In the genomic region with DNA sequence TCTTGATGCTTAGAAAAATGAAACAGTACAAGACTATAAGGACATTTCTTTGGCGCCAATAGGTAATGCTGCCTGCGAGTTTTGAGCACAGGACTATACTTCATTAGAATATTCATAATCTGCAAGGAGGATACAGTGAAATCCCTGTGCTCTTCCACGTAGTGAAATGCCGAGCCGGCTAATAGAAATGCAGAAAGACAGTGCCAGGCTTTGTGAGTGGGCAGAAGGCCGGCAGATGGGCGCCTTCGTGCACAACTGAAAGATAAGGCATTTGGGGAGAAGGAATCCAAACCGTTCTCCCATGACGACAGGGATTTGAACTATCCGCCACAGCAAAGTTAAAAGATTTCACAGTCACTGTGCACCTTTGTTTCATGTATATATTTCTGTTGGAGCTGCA, we compare ENCODE assay signal across 13 mouse cellular contexts.
A peak's percentile ranks its signal among the peaks of the same experiment; 100 is the strongest.
DNase-seq lines count a peak whose midpoint lies in the region; ATAC-seq and TF ChIP-seq lines count a peak whose summit lies in the region.
"Had no signal": no experiment of that assay in that cellular context is flagged by ENCODE, and none has a peak within 500 bp of the region (broad histone marks: within the 10 kb centered on the region; RNA-seq: fewer than 3 reads in every experiment).

No protein-coding gene starts in this region.

- H3K4me1 ChIP-seq in forebrain, embryonic 15.5 days: no peaks in the 10 kb centered on the region
- no peaks in the 10 kb centered on the region for H3K4me1 ChIP-seq in forebrain, embryonic 13.5 days
- H3K4me1 ChIP-seq: liver, embryonic 13.5 days had no signal

- peak; percentile 68 for DNase-seq in brain, embryonic 14.5 days (ENCODE audit: low read depth)
- peak; percentile 55 to 76 for DNase-seq in frontal cortex, postnatal 36 days (ENCODE audit: low spot score in 2 of 2)
- DNase-seq in left cerebral cortex, postnatal 4 days: peak; percentile 41
- no peak for DNase-seq in natural killer cell, adult 2 months (ENCODE audit: low spot score in 2 of 2)
- DNase-seq in kidney, postnatal 36 days: no peak
- DNase-seq: adrenal gland, postnatal 14 days; embryo, embryonic 11 days; kidney, postnatal 14 days; liver, embryonic 13.5 days had no signal

- H3K9ac ChIP-seq in forebrain, embryonic 15.5 days (replicated peaks): no peak overlapping the region
- H3K9ac ChIP-seq in forebrain, embryonic 13.5 days: no peak overlapping the region
- H3K9ac ChIP-seq: liver, embryonic 13.5 days had no signal

- TF ChIP-seq CTCF in brain, embryonic 14.5 days (IDR thresholded peaks at IDR 0.05; ENCODE audit: borderline replicate concordance, extremely low read depth, insufficient read depth, insufficient read length): no peak

- no peak for TF ChIP-seq POLR2A in brain, embryonic 14.5 days (IDR thresholded peaks at IDR 0.05; ENCODE audit: borderline replicate concordance, extremely low read depth, insufficient read depth, insufficient read length, poor library complexity, severe bottlenecking)

- H3K9me3 ChIP-seq in forebrain, embryonic 15.5 days: no peaks in the 10 kb centered on the region
- no peaks in the 10 kb centered on the region for H3K9me3 ChIP-seq in forebrain, embryonic 13.5 days (replicated peaks)
- H3K9me3 ChIP-seq: liver, embryonic 13.5 days had no signal

- intact Hi-C loops in left cerebral cortex, postnatal 4 days (cut with DNase I): no loop called here

- 67% methylated on average over 11 of the region's 11 CpGs for WGBS in forebrain, embryonic 15.5 days
- 77% methylated on average over 11 of the region's 11 CpGs for WGBS in forebrain, embryonic 13.5 days

- no peaks in the 10 kb centered on the region for H3K36me3 ChIP-seq in forebrain, embryonic 15.5 days
- H3K36me3 ChIP-seq in forebrain, embryonic 13.5 days (ENCODE audit: poor library complexity, severe bottlenecking): no peaks in the 10 kb centered on the region
- H3K36me3 ChIP-seq: liver, embryonic 13.5 days had no signal

- ATAC-seq in forebrain, embryonic 15.5 days (replicated peaks): no peak; the same call in 1 of the 2 replicates
- ATAC-seq in forebrain, embryonic 13.5 days: no peak
- ATAC-seq in granulocyte monocyte progenitor cell, adult 5-6 weeks (replicated peaks; ENCODE audit: poor library complexity, severe bottlenecking): no peak

- no peak overlapping the region for H3K4me2 ChIP-seq in forebrain, embryonic 15.5 days (replicated peaks)
- no peak overlapping the region for H3K4me2 ChIP-seq in forebrain, embryonic 13.5 days
- H3K4me2 ChIP-seq: liver, embryonic 13.5 days had no signal

- H3K27ac ChIP-seq in forebrain, embryonic 15.5 days (replicated peaks): peak overlapping the region; percentile 36; the same call in 1 of the 2 replicates
- no peak overlapping the region for H3K27ac ChIP-seq in forebrain, embryonic 13.5 days
- H3K27ac ChIP-seq: liver, embryonic 13.5 days; macrophage had no signal

- H3K4me3 ChIP-seq in forebrain, embryonic 15.5 days: no peak overlapping the region
- H3K4me3 ChIP-seq in forebrain, embryonic 13.5 days: no peak overlapping the region
- H3K4me3 ChIP-seq: liver, embryonic 13.5 days had no signal

- no peaks in the 10 kb centered on the region for H3K27me3 ChIP-seq in forebrain, embryonic 15.5 days
- no peaks in the 10 kb centered on the region for H3K27me3 ChIP-seq in forebrain, embryonic 13.5 days
- H3K27me3 ChIP-seq: liver, embryonic 13.5 days had no signal

Comparison
In these comparisons a context has a peak if more than half of its experiments do, and no peak if none do; other contexts are left out.
1. DNase-seq: peak in brain, embryonic 14.5 days (single experiment), frontal cortex, postnatal 36 days (2 of 2) and left cerebral cortex, postnatal 4 days (single experiment); none in natural killer cell, adult 2 months (0 of 2) and kidney, postnatal 36 days (0 of 2).